Mouse (Mus musculus): ENCODE results near the gene Paxx. TPM values are rescaled to one million over a fixed set of nuclear protein-coding genes. Genes with fewer than 3 reads are reported as not detected.
A peak's percentile ranks its signal among the peaks of the same experiment; 100 is the strongest.

Paxx gene
- 10 to 100 TPM; 65.9 to 75.3 TPM for total RNA-seq (2021)
- long read RNA-seq, experiment 1, partial matches to known transcripts = 1 of 19 reads
- long read RNA-seq, experiment 1, other reads (novel, unspliced or antisense) = 13 of 19 reads
- long read RNA-seq, experiment 2, transcript Paxx-204 (6 exons, 917 nt) = major isoform, 6 of 22 reads
- long read RNA-seq, experiment 2, partial matches to known transcripts = 5 of 22 reads
- long read RNA-seq, experiment 2, other reads (novel, unspliced or antisense) = 9 of 22 reads

DNA sequence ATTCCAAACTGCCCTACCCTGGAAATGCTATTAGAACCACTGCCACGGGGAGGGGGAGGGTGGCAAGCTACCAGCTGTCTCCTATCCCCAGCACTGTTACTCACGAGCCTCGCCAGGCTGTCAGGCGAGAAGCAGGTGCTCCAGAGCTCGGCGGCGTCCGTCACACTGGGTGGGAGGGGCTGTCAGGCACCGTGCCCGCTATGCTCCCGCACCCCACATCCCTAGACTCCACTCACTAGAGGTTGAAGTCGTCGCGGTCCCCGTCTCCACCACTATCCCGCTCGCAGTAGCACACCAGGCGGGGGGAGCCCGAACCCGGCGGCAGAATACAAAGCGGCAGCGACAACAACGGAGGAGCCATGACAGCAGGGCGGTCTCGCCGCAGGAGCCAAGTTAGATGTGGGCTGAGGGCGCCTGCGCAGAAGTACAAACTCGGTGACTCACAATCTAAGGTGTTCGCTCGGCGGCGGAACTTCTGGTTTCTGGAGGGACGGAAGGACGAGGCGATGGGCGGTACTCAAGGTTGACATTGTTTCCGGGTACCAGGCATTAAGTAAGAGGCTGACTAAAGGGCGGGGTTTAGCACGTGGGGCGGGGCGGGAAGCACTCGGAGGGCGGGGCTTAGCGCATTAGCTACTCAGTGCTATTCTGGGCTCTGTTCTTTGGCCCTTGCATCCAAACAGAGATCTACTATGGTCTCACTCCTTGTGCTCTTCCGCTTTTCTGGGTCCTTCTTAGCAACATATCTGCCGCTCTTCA lies at the start of gene Paxx:
Gene Paxx, minus strand, starts transcription at position 544 of the 759 bp plus-strand sequence.
- peak within 1 kb of the TSS; percentile 98 for H3K27ac ChIP-seq
- DNase-seq (ENCODE audit: extremely low spot score in 1 of 2, low spot score in 2 of 2) = peak; percentile 88 to 91
- intact Hi-C loops (cut with DNase I) = loop anchor here (2.0 kb wide), 2 partner anchors 32 to 40 kb away; partner anchors contain the start of genes Abca2, C8g and Fbxw5
- peak within 1 kb of the TSS; percentile 93 for H3K4me3 ChIP-seq
- no peak for TF ChIP-seq CTCF (IDR thresholded peaks at IDR 0.05)

GRCm38 (mm10) chr2:25509912-25510311 lies 49.0 kb upstream of the Paxx start:
- intact Hi-C loops (cut with DNase I) = loop anchor here (5.0 kb wide), 1 partner anchor 32 kb away; no protein-coding TSS in a partner anchor
- H3K27ac ChIP-seq = no peak overlapping the region
- H3K4me3 ChIP-seq = no peak overlapping the region
- TF ChIP-seq CTCF (IDR thresholded peaks at IDR 0.05) = peak; percentile 32
- no peak for DNase-seq (ENCODE audit: extremely low spot score in 1 of 2, low spot score in 2 of 2)

- peak; percentile 10 for TF ChIP-seq CTCF (IDR thresholded peaks at IDR 0.05)
- intact Hi-C loops (cut with DNase I) = loop anchor here (5.0 kb wide), 1 partner anchor 35 kb away; no protein-coding TSS in a partner anchor
Measured at GRCm38 (mm10) chr2:25506964-25507363, 46.1 kb upstream of the Paxx start.

DNA sequence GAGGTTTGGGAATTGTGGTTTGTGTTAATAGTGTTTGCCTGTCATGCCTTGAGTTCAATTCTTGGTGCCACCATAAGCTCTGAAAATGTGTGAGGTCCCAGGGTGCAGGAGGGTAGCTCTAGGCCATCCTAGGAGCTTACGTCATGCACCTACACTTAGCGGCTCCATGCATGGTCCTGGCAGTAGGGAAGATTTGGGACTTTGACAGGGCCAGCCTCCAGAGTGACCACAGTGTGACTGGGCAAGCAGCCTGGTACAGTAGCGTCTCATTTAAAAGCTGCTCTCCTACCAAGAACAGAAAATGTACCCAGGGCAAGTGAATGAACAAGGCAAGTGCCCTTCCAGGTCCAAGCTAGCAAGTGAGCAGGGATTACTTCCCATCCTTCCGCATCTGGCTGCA lies 45.0 kb upstream of the Paxx start:
- no peak for TF ChIP-seq CTCF (IDR thresholded peaks at IDR 0.05)
- intact Hi-C loops (cut with DNase I) = loop anchor here (5.0 kb wide), 1 partner anchor 36 kb away; no protein-coding TSS in a partner anchor
- DNase-seq (ENCODE audit: extremely low spot score in 1 of 2, low spot score in 2 of 2) = no peak
- Histone ChIP-seq H3K27ac (no peak overlapping the region), H3K4me3 (no peak overlapping the region)

More at GRCm38 (mm10) chr2:25506964-25507363, 46.1 kb upstream of the Paxx start:
- no peak overlapping the region for H3K4me3 ChIP-seq
- H3K27ac ChIP-seq = no peak overlapping the region
- DNase-seq (ENCODE audit: extremely low spot score in 1 of 2, low spot score in 2 of 2) = no peak

DNA sequence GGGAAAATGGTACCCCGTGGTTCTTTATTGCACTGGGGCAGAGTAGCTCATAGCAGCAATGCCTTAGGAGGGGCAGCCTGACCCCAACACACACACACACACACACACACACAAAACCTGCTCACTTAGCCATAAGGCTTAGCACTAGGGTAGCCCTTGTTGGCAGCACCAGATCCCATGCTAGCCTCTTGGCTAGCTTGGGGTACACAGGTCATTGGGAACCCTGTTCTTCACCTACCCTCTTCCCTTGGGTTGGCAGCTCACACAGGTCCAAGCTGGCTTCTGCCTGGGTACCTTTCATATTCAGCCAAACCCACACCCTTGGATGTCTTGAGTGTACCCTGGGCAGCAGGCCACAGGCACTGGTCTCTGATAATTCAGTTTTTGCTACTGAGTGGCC lies 44.1 kb upstream of the Paxx start:
- TF ChIP-seq CTCF (IDR thresholded peaks at IDR 0.05) = no peak
- no peak for DNase-seq (ENCODE audit: extremely low spot score in 1 of 2, low spot score in 2 of 2)
- intact Hi-C loops (cut with DNase I) = loop anchor here (5.0 kb wide), 1 partner anchor 37 kb away; no protein-coding TSS in a partner anchor
- Histone ChIP-seq H3K4me3 (no peak overlapping the region), H3K27ac (no peak overlapping the region)

DNA sequence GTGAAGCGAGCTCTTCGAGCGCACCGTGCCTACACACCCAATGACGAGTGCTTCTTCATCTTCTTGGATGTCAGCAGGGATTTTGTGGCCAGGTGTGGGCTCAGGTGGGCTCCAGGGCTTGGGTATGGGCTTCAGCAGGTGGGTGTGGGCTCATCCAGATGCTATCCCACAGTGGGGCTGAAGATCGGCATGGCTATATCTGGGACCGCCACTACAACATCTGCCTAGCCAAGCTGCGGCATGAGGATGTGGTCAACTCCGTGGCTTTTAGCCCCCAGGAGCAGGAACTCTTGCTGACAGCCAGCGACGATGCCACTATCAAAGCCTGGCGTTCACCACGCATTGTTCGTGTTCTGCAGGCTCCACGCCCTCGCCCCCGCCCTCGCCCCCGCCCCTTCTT lies 43.6 kb upstream of the Paxx start:
- Histone ChIP-seq H3K4me3 (no peak overlapping the region), H3K27ac (no peak overlapping the region)
- intact Hi-C loops (cut with DNase I) = no loop called here
- TF ChIP-seq CTCF (IDR thresholded peaks at IDR 0.05) = no peak
- DNase-seq (ENCODE audit: extremely low spot score in 1 of 2, low spot score in 2 of 2) = no peak

- no peak for TF ChIP-seq CTCF (IDR thresholded peaks at IDR 0.05)
- no peak overlapping the region for H3K4me3 ChIP-seq
- intact Hi-C loops (cut with DNase I) = no loop called here
- H3K27ac ChIP-seq = no peak overlapping the region
- DNase-seq (ENCODE audit: extremely low spot score in 1 of 2, low spot score in 2 of 2) = no peak
Measured at GRCm38 (mm10) chr2:25502726-25503125, 41.8 kb upstream of the Paxx start.

GRCm38 (mm10) chr2:25501593-25502486 lies 40.9 kb upstream of the Paxx start, which contains the start of gene C8g:
Gene C8g, minus strand, starts transcription at chr2:25501719.
- Histone ChIP-seq H3K27ac (peak within 1 kb of the TSS; percentile 92), H3K4me3 (peak within 1 kb of the TSS; percentile 76)
- TF ChIP-seq CTCF (IDR thresholded peaks at IDR 0.05) = no peak; the same call in 1 of the 2 replicates
- intact Hi-C loops (cut with DNase I) = loop anchor here (2.0 kb wide), 2 partner anchors 41 to 73 kb away; partner anchors contain the start of genes Abca2 and Paxx
- no peak for DNase-seq (ENCODE audit: extremely low spot score in 1 of 2, low spot score in 2 of 2)

GRCm38 (mm10) chr2:25500576-25501405 lies 39.9 kb upstream of the Paxx start, which contains the start of gene Fbxw5:
Gene Fbxw5, plus strand, starts transcription at chr2:25500750.
- peak within 1 kb of the TSS; percentile 92 for H3K27ac ChIP-seq
- peak; percentile 72 to 84 for DNase-seq (ENCODE audit: extremely low spot score in 1 of 2, low spot score in 2 of 2)
- peak within 1 kb of the TSS; percentile 76 for H3K4me3 ChIP-seq
- intact Hi-C loops (cut with DNase I) = loop anchor here (2.0 kb wide), 2 partner anchors 40 to 72 kb away; partner anchors contain the start of genes Abca2 and Paxx
- TF ChIP-seq CTCF (IDR thresholded peaks at IDR 0.05) = no peak

DNA sequence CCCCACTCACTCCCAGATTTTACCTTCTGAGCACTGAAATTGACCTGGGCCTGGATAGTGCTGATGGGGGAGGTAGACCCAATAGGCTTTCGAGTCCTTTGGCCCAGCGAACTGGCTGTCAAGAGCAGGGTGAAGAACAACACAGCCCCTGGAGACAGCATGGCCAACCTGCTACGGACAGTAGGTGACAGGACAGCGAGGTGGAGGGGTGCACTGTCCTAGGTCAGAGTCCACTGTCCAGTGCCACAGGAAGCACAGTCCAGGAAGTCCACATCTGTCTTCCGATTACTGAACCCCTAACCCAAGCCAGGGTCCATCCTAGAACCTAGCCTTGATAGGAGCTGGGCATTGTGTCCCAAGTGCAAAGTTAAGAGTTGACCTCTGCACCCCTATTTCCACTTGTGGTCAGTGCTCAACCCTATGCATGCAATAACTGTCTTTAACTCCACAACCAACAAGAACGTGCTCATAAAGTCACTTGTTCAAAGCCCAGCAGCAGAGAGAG lies 39.2 kb upstream of the Paxx start:
- H3K27ac ChIP-seq = peak overlapping the region; percentile 82
- intact Hi-C loops (cut with DNase I) = loop anchor here (2.0 kb wide), 2 partner anchors 39 to 71 kb away; partner anchors contain the start of genes Abca2 and Paxx
- DNase-seq (ENCODE audit: extremely low spot score in 1 of 2, low spot score in 2 of 2) = no peak
- no peak for TF ChIP-seq CTCF (IDR thresholded peaks at IDR 0.05)
- H3K4me3 ChIP-seq = peak overlapping the region; percentile 76
